Mouse (Mus musculus) left cerebral cortex, adult 9 months (tissue): ENCODE data around the gene Zfp541.

Experiments
- DNase-seq, 2 experiments: peaks; one replicate each; pipeline ENCODE4 v3.0.0; 2022; ENCODE audit warnings: low spot score in 2 of 2

Zfp541 gene

DNA sequence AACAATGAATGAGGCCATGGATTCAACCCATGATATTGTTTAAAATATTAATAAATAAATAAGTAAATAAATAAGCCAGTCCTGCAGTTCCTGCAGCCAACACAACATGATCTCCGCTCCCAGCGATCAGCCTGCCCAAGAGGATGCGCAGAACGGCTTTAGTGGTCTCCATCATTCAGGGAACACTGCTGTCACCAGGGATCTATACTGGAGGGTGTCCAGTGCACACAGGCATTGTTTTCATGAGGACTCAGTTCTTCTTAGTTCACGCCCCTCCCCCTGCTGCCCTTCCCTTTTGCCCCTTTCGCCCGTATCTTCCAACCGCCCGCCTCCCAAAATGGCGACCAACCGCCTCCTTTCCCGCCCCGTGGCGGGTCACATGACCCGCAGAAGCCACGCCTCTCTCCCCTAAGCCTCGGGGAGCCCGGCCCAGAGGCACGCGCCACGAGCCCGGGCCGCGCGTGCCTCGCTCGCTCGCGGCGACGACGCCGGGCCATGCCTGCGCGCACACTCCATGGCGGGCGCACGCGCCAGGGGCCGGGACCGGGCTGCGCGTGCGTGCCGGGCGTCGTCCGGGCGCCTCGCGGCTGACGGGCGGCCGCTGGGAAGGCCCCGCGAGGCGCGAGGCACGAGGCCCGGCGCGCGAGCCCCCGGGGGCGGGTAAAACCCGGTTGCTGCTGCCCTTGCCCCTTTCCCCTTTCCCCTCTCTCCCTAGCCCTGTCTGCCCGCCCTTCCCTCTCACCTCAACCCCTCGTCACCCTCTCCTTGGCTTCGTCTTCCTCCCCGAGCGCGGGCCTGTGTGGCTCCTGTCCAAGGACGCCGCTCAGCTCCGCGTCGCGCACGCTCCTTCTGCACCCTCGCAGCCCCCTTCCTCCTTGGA, at the start of gene Zfp541:
Gene Zfp541 (plus strand): TSS at position 596 of the 880 bp plus-strand sequence.
- DNase-seq, result no peak

DNA sequence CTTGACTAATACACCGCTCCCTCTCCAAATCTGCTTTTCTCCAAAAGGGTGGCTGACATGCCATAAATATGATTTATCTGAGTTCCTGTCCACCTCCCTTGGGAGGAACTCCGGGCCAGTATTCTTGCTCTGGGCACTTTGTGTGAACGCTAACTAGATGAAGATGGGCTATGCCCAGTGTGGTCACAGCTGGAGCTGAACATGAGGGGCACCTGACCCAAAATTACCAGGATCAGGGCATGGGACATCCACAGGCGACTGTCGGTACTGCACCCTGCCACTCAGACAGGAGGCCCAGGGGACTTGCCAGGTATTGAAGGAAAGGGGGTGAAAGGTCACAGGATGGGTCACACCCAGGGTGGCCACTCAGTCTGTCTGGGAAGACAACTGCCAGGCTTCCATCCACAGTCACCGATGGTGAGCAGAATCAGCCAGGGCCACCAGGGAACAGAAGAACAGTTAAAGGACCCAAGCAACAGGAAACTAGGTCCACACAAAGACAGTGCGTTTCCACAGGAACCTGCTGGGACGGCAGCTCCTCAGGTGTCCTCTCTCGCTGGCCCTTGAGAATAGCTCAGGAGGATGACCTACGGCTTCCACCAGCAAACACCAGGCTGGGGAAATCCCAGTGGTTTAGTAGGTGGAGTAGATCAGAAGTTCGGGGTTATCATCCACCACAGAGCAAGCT, 48.9 kb upstream of the Zfp541 start:
- DNase-seq, result no peak

- no peak for DNase-seq
These were observed 47.8 kb upstream of the Zfp541 start for GRCm38 (mm10) chr7:16013722-16014275.

DNA sequence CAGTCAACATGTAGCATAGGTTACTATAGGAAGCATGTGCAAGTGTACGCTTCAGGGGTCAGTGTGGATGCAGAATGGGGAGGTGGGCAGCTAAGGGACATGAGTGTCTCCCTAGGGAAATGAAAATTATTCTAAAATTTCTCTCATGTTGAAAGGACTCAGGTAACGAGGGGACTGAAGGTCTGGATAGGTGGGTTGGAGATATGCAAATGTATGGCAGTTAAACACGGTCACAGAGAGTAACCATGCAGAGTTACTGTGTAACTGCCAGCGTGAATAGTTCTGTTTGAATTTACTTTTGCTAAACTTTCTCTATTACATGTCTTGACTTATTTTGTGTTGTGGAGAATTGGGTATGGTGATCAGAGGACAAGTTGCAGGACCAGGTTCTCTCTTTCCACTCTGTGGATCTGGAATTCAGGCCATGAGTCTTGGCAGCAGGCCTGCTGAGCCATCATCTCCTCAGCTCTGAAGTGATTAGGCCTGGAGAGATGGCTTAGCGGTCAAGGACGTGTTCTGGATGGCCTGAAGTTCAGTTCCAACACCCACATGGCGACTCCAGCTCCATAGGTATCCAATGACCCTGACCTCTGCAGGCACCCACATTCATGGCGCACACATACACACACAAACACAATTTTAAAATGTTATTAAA, 47.0 kb upstream of the Zfp541 start:
- no peak for DNase-seq

DNA sequence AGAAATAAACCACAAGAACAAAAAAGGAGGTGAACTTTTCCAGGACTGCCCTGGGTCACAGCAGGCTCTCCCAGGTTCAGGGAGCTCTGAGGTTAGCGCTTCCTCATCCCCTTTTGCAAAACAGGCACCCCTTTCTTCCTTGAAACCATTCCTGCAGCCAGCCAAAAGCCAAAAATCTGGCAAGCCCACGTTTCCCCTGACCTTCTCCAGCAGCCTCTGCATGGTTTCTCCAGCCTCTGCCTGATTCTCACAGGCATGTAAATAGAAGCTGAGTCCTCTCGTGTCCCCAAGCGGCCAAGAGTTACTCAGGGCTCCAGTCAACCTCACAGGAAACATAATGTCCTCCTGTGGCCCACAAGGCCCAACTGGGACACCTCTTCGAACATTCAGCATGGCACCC, 46.2 kb upstream of the Zfp541 start:
- DNase-seq, result no peak

DNA sequence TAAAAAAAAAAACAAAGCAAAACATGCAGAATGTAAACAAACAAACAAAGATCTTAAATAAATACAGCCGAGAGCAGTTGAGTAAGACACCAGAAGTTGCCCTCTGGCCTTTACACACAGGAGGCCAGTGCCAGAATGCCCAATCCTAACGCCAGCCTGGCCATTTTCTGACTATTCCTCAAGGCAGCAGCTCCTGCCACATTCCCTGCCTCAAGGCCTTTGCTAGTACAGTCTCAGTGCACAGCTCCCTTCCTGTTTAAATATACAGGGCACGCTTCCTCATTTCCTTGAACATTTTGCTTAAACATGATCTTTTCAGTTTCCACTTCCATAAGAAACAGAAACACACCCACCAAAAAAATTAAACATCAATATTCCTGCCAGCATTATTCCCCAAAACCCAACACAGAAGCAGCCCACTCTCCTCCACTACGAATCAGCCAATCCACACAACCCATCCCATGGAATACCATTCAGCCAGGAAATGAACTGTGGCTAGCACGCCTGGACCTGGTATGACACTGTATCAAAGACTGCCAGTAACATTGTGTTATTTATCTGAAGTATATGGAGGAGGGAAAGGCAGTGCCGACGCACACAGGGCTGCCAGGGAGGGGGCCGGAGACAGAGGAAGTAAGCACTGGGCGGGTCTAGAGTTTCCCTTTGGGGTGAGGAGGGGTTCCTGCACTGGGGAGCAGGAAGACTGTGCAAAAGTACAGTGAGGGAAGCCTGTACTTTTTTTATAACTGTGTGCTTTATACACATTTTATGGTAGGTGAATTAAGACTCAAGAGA, 43.4 kb upstream of the Zfp541 start:
- no peak for DNase-seq

DNA sequence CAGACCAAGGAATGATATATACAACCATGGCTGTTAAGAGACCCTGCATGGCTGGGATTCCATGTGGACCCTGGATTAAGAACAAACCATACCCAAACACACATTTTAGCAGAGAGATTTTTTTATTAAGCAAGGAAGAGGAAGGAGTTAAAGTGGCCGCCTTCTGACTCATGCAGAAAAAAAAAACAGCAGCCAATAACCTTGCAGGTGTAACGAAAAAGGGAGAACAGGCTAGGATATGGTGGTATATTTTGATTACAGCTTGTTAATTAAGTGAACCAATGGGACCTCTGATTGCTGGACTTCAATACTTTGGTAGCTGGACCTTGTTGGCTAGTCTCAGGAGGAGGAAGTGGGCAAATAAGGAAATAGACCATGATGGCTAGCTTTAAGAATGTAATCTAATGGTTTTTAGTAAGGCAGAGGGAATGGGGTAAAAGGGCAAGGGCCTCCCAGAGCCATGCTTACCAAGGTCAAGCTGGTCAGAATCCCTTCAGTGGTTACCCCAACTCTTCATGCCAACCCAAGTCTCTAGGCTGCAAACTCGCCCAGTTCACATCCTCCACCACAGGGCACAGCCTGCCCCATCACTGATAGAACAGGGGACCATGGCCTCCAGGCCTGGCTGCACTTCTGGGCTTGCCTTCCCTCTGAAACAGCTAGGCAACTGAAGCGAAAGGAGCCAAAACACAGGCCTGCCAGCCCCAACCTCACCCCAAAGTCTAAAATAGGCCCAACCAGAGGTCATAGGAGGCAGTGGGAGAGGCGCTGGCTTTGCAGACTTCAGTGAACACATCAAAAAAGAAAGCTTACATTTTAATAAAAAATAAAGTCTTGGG, 42.1 kb upstream of the Zfp541 start:
- DNase-seq, result no peak

DNA sequence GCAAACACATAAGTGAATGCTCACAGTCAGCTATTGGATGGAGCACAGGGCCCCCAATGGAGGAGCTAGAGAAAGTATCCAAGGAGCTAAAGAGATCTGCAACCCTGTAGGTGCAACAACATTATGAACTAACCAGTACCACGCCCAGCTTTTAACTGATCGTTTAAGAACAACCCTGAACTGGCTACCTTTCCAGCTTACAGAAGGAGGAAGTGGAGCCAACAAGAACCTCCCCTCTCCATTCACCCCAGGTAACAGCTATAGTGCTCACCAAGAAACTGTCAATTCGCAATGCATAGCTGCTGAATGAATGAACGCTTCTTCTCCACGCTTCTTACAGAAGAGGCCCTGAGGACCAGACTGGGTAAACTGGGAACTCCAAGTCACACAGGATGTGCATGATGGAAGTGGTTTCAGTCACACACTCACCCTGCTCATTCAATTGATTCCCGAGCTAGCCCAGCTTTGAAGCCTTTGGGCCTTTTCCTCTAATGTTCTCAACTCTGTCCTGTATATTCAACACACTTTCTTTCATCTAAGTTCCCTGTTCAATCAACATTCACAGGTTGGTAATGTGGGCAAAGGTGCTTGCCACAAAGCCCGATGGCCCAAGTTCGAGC, 36.9 kb upstream of the Zfp541 start:
- no peak for DNase-seq

DNA sequence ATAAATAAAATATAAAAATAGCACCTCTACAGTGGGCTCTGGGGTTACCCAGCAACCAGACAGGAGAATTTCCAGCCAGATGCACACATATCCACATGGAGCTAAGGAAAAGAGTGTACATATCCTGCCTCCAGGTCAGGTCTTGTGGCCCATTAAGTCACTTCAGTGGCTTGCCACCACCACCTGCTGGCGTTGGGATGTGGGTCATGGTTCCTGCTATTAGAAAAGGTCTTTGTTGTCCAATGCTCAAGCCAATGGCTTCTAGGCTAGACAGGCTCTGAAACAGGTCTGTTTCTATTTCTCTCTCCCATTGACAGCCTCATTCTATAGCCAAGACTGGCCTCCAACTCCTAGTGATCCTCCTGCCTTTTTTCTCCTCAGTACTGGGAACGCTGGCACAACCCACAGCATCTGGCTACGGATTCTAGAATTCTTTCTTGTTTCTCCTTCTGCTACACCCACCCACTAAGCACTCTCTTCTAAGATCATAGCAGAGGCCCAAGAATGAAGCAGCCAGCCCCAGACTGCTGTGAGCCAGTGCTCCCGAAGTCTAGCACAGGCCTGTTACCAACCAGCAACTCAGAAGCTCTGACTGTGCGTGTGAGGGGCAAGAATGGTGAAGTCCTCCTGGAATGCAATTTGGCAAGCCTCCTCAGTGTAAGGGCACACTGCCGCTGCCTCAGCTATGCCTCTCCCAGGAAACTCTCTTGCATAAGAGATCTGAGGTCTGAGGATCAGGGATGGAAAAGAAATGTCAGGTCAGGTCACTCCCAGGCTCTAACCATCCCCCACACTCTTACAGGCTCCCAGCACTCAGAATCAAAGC, 33.3 kb upstream of the Zfp541 start:
- DNase-seq, result peak in 1 of 2 experiments; percentile 76

DNA sequence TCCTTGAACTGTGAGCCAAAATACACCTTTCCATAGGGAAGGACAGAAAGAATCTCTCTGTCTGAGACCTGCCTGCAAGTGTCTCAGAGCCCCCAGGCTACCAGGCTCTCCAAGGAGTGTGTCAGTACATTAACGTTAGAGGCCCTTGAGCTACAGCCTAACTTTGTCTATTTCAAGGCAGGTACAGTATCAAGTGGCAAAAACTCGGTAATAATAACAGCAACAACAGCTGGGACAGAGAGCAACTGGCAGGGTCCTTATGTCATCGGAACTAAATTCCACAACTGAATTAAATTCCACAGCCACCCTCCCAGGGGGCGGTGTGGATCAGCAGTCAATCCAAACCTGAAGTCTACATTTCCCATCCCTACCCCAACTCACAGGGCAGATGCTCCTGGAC, 30.5 kb upstream of the Zfp541 start:
- no peak for DNase-seq

DNA sequence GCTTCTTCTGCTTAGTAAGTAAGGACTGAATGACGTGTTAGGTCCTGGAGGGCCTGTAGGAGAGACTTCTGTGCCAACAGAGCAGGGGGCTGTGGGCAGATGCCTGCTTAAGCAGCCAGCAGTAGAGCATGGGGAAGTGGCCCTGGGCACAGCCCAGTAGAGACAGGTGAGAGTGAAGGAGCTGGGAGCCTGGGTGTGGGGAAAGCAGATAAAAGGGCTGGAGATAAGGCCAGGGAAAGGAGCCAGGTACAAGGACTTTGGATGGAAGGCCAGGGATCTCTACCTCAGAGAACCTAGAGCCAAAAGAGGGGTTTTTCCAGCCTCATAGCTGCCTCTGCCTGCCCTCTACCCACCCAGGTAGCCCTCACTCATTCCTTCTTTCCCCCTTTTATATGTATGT, 28.6 kb upstream of the Zfp541 start:
- DNase-seq, result no peak

DNA sequence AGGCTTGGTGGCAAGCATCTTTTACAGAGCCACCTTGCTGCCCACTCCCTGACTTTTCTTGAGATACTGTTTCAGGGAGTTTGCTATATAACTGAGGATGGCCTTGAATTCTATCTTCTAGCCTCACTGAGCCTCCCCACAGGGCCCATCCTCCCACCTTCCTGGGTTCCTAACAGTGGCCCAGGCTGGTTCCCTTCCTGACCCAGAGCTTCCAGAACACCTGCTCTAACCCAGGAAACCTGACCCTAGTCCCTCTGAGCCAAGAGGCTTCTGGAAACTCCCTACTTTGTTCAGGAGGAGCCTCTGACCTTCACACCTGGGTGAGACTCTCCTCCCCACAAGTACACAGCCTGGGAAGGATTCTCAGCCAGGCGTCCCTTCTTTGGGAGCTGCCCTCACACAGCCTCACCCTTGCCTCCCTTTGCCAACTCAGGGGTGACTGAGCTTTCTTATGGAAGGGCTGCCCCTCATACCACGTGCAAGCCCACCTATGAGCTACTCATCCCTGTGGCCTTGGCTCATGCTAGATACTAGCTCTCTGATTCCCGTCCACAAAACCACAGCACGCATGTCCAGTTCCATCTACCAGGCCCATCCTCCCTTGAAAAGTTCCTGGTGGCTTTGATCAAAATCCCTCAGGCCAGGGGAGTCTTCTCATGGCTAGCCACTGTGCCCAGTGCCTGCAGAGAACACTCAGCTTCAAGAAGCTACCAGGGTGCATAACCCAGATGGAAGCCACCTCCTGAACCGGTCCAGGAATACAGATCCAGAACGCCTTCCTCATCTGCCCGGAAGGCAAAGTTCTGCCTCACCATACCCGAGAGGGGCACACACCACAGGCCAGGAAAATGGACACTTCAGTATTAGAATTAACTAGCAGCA, 27.8 kb upstream of the Zfp541 start:
- no peak for DNase-seq

DNA sequence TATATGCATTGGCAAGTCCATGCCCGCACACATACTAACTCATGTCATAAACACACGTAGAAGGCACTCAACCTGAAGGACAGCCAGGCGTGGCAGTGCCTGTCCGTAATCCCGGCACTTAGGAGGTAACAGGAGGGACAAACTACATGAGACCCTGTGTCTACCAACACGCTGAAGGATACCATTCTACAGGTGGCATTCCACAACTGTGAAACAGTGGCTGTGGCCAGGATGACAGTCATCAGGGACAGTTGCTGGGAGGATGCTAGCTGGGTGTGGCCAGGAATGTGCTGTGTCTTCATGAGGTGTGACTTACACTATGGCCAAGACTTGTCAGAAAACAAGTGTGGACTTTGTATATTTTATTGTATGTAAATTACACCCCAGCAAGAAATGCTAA, 24.6 kb upstream of the Zfp541 start:
- DNase-seq, result no peak

GRCm38 (mm10) chr7:16039363-16039762, 22.3 kb upstream of the Zfp541 start:
- no peak for DNase-seq

- DNase-seq, result no peak
These were observed 20.4 kb upstream of the Zfp541 start for GRCm38 (mm10) chr7:16041208-16041607.

DNA sequence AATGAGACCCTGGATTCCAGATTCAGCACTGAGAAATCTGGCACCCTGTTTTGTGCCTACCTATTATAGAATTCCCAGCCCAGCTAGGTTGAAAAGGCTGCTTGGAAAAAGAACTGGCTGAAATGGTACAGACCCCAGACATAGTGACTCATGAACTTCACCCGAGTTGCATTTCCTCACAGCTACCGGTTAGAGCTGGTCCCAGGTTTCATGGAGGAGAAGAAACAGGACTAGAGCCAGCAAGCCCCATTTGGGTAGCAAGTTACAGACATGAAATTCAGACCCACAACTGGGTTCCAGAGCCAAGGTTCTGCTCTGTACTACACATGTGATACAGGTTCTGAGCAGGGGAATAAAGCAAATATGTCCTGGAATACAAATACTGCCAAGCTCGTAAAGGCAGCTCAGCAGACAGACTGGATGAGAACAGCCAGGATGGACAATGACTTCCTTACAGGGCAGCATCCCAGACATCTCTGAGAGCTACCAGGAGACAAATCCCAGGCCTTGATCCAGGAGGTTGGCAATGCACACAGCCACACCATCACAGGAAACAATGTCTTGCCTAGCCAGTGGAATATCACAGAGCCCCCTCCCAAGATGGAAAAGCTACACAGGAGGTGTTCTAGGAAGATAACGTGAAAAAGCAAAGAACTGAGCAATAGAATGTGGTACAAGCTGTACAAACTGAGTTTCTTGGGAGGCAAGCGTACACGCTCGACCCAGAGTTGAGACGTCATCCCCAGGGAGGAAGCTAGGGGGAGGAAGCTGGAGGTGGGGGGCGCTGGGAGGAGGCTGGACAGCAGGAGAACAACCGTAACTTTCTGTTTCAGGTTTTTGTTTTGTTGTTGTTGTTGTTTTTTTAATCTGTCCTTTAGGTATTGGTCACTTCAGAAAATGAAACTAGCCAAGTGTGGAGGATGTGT, 18.5 kb upstream of the Zfp541 start:
- no peak for DNase-seq

DNA sequence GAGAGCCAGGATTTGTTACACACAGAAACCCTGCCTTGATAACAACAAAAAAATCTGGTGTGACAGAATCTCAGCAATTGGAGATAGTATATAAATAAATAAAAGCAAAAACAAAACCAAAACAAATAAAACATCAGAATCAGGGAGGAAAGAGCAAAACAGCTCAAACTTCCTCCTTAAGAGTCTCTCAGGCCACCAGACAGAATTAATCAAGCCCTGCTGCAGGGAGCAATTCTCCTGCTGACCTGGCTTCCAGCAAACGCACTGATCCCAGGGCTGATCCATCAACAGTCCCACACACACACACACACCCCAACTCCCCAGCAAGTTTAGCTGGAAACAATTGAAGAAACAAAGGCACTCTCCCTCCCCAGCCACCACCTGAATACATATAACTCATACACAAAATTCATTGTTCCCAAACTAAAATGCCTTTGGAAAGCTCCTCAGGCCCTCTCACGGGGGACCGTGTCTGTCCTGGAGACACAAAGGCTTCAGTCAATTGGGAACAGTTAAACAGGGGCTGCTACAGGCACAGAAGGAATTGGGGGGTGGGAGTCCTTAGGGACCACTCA, 17.7 kb upstream of the Zfp541 start:
- DNase-seq, result no peak
